Comparison of ENCODE assay signal across 8 mouse cellular contexts in the genomic region with DNA sequence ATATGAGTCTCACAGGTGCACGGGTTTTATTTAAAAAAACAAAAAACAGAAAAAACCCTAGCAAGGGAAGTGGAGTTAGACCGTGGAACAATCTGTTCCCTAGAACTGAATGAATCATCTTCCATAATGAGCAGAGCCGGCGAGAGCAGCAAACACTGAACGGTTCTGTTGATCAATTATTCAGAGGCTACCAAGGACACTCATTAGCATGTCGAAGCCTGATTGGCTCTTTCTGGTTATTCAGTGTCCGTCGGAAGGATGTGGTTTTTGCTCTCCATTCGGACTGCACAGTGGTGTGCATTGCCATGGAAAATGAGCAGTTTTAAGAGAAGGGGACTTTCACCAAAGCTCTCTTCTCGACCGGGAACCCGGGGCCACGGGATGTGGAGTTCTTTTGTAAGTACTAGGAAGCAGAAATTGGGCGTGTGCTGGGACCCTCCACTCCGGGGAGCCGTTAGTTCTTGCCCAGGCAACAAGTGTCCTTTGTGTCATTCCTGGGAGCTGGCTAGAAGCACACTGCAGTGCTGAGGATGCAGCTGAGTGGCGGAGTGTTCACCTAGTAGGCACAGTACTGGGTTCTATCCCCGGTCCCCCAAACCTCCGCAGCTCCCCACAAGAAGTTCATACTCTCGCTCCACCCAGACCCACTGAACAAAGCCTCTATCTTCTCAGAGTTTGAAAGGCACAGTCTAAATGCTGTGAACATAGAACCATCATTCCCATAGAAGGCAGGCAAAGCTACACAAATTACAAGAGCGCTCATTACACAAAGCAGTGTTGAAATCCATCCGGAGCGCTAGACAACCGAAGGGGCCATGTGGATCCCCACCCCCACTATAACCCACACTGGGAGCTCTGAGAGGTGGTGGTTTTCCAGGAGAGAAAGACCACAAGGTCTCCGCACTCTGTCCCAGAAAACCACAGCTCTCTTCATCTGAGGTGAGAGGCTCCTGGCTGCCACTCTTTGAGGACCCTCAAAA.
DNase-seq lines count a peak whose midpoint lies in the region; ATAC-seq lines count a peak whose summit lies in the region.

No protein-coding gene starts in this region.

- intact Hi-C loops in heart, postnatal 10 days (cut with DNase I) = no loop called here

- ATAC-seq in megakaryocyte, adult 5-6 weeks (ENCODE audit: poor library complexity, severe bottlenecking) = peak; percentile 79

- no peaks in the 10 kb centered on the region for H3K36me3 ChIP-seq in heart, embryonic 10.5 days

- no peak for DNase-seq in heart, embryonic 10.5 days (ENCODE audit: low spot score)
- no peak for DNase-seq in heart, postnatal 10 days
- peak; percentile 15 for DNase-seq in cerebellum, adult 9-10 months
- DNase-seq in frontal cortex, adult 2 months (ENCODE audit: extremely low spot score in 1 of 2, low spot score in 1 of 2) = peak; percentile 68 to 73
- DNase-seq in layer of hippocampus, postnatal 14 days (ENCODE audit: low spot score in 2 of 2) = peak; percentile 72 to 87
- DNase-seq in right cerebral cortex, postnatal 36 days (ENCODE audit: low spot score in 2 of 2) = peak; percentile 60 to 74
- no peak for DNase-seq in adipocyte (ENCODE audit: low spot score)

- peaks cover 5% of the 10 kb centered on the region; the same call in 1 of the 2 replicates for H3K4me1 ChIP-seq in heart, embryonic 10.5 days

- no peaks in the 10 kb centered on the region for H3K9me3 ChIP-seq in heart, embryonic 10.5 days

- peaks cover 54% of the 10 kb centered on the region for H3K27me3 ChIP-seq in heart, embryonic 10.5 days (ENCODE audit: insufficient read depth, poor library complexity, severe bottlenecking)

- H3K27ac ChIP-seq in heart, embryonic 10.5 days = no peak overlapping the region

- WGBS in heart, embryonic 10.5 days = 71% methylated on average over 25 of the region's 25 CpGs

- peak overlapping the region; percentile 19; the same call in 1 of the 2 replicates for H3K4me3 ChIP-seq in heart, embryonic 10.5 days

Comparison
In these comparisons a context has a peak if more than half of its experiments do, and no peak if none do; other contexts are left out.
1. DNase-seq: peak in cerebellum, adult 9-10 months (single experiment), frontal cortex, adult 2 months (2 of 2), layer of hippocampus, postnatal 14 days (2 of 2) and right cerebral cortex, postnatal 36 days (2 of 2); none in heart, embryonic 10.5 days (single experiment), heart, postnatal 10 days (0 of 2) and adipocyte (single experiment).